Mouse (Mus musculus) layer of hippocampus, postnatal 10 days (tissue): ENCODE data around the gene Ankrd11. TPM values are rescaled to one million over a fixed set of nuclear protein-coding genes. Genes with fewer than 3 reads are reported as not detected.

Experiments used
- DNase-seq, 2 experiments: peaks; one replicate each; pipeline ENCODE4 v3.0.0; 2021; ENCODE audit warnings: low spot score in 2 of 2
- total RNA-seq, 2 experiments: library from RNA; stranded (reverse); gene quantifications; 2 replicates each; pipeline ENCODE4 v1.2.3; 2021

Gene Ankrd11
- total RNA-seq, 2 experiments from 2014 or later, result 147 to 160 TPM

DNA sequence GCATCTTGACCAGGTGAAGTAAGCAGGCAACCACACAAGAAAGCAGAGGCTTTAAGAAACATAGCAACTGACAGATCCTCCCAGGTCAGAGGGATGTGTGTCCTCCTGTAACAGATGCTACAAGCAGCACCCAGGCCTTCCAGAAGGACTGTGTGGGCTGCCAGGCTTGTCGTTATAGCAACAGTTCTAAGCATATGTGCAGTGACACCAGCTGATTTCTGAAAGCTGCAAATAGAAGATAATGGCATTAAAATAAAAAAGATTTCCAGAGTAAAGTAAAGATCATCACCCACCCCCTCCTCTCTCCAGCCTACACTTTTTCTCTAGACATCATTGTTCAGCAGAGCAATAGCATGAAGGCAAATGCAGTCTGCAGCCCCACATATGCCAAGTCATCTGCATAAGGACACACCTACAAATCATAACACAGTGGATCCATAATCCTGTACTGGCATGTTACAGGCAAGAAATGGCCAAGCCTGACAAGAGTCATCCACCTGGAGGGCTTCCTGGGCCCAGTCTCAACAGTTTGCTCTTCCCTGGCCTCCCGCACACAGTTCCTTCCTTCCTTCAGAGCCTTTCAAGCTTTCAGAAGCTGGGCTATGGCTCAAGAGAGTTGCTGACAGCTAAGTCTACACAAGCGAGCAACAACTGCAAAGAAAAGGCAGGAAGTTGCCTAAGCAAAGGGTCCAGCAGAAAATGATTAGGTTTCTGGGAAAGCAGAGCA lies 110.1 kb downstream of the Ankrd11 start:
- DNase-seq, result peak; percentile 64 to 66

DNA sequence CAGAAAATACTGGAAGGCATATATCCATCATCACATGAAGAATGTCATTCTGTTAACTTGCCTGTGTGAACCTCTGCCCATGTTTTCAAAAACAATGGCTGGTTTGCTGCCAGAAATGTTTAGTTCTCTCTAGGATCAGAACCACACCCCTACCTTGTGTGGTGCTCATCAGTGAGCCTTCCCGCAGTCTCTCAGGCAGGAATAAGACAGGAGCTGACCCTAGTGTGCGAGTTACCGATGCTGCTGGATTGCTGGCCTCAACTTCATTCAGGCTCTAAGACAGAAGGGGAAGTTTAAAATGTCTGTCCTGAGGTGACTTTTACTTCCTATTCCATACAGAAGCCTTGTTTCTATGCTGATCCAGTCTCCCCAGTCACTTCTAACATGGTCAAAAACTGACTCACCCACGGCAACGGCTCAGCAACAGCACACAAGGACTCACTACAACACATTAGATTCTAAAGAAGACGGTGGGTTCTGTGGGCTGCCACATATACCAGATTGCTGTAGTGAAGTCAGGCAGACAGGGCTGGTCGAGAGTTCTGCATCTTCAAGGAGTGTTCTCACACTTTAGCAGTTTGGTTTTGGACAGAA lies 113.3 kb downstream of the Ankrd11 start:
- DNase-seq, result no peak

GRCm38 (mm10) chr8:122927841-122928240 lies 114.2 kb downstream of the Ankrd11 start:
- no peak for DNase-seq

- no peak for DNase-seq
Observed at GRCm38 (mm10) chr8:122926782-122927181, 115.3 kb downstream of the Ankrd11 start.

GRCm38 (mm10) chr8:122925939-122926722 lies 115.9 kb downstream of the Ankrd11 start:
- DNase-seq, result no peak

- no peak for DNase-seq
Observed at GRCm38 (mm10) chr8:122924091-122924490, 118.0 kb downstream of the Ankrd11 start.

DNA sequence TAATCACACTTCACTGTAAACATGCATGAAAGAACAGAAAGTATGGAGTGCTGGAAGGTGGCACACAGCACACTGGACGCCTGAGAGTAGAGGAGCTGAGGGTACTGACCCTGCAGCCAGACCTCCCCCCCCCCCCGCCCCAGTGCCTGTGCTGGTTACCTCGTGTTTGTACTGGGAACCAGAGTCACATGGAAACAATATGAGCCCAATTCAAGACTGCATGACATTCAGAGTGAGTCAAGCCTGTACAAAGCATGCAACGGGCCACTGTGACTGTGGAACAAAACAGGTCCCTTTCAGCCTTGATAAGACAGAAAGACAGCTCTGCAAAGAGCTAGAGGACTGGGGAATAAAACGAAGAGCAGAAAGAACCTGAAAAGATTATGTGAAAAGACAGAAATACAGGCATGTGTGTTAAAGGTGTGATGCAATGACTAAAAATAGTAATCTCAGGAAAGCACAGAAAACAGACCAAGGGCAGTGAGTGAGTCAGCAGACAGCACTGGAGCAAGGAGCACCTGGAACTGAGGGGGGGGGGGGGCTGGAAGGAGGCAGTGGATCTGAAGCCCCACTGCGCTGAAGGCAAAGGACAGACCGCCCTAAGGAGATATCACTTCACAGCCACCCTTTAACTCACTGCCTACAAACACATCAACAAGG lies 118.5 kb downstream of the Ankrd11 start:
- no peak for DNase-seq

- DNase-seq, result no peak
Observed at GRCm38 (mm10) chr8:122922945-122923344, 119.1 kb downstream of the Ankrd11 start.

DNA sequence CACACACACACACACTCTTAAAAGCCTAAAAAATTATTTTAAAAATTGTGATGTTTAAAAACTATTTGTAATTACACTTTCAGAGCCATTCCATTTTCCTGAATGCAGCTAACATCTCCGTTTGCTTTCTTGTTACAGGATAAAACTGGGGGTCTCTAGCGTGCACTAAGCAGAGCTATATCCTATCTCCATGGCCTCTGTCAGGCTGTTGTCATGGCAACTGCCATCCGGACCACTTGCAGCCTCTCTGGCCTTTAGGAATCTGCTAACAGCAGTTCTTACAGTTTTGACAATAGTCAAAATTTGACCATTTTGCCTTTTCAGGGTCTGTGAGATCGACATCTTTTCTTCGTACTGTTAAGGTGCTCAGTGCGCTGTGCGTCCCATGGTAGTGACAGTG lies 121.2 kb downstream of the Ankrd11 start:
- DNase-seq, result no peak

- DNase-seq, result no peak
Observed at GRCm38 (mm10) chr8:122918438-122919107, 123.5 kb downstream of the Ankrd11 start.

DNA sequence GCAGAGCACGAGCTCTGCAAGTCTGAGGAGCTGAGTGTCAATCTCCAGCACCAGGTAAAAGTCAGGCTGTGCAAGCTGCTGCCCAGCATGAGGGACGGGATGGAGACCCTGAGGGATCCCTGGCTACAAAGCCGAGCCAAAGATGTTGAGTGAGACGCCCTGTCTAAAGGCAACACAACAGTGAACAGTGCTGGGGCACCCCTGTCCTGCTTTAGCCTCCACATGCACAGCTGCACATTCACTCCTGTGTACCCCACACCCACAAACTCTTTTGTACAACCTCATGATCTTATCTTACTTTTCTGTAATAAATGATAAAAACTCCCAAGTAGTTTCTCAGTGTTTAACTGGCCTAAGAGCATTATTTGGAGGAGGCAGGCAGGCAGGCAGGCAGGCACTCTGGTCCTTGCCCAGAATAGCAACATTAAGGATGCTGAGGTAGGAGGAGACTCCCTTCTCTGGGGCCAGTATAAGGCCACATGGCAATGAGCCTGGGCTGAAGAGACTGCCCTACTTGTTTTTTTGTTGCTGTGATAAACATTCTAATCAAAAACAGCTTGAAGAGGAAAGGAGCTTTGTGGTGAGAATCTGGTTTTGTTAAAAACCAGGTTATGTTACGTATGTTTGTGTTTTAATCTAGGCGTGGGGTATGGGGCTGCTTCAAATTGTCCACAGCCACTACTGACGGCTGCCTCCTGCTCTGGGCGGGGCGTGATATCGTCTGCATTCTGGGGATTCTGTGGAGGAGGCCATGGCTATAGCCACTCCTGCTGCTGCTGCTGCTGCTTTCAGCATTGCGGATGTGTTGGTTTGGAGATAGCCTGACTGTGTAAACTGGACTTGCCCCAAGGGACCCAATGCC lies 124.3 kb downstream of the Ankrd11 start:
- no peak for DNase-seq

DNA sequence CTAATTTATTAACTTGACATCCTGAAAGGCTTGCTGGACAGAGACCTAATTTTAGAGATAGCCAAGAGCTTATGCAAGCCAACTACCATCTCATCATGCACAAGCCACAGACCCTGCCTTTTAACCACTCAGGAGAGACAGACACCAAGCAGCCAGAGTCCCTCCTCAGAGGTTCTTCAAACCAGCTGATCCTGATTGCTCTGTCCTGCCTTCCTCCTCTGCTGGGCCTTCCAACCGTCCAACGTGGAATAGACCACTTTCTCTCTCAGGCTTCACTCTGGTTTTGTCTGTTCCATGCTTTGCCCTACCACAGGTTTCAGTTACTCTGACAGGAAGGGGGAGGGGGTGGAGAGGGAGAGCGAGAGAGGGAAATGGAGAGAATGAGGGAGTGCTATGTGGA lies 125.3 kb downstream of the Ankrd11 start:
- DNase-seq, result no peak

DNA sequence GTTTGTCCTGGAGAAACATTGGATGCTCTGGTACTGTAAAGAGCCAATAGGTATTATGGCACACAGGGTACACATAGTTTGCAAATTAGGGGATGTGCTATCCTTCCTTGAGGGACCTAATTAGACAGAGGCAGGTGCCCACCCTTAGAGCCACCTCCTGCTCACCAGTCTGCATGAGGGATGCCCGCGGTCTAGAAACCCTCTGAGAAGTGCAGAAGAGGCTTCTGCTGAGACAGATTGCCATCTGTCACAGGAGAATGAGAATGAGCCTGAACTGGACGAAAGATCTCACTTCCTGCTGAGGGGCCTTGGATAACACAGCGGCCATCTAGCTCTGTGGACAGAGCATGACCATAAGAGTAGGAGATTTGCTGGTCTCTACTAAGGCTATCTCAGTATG lies 129.2 kb downstream of the Ankrd11 start:
- DNase-seq, result no peak

GRCm38 (mm10) chr8:122912150-122912549 lies 129.9 kb downstream of the Ankrd11 start:
- DNase-seq, result no peak

GRCm38 (mm10) chr8:122906463-122907021 lies 135.5 kb downstream of the Ankrd11 start:
- DNase-seq, result peak; percentile 89 to 91

- no peak for DNase-seq
Observed at GRCm38 (mm10) chr8:122905346-122905745, 136.7 kb downstream of the Ankrd11 start.

GRCm38 (mm10) chr8:122904496-122904895 lies 137.6 kb downstream of the Ankrd11 start:
- DNase-seq, result no peak

- no peak for DNase-seq
Observed at GRCm38 (mm10) chr8:122903002-122903401, 139.1 kb downstream of the Ankrd11 start.

DNA sequence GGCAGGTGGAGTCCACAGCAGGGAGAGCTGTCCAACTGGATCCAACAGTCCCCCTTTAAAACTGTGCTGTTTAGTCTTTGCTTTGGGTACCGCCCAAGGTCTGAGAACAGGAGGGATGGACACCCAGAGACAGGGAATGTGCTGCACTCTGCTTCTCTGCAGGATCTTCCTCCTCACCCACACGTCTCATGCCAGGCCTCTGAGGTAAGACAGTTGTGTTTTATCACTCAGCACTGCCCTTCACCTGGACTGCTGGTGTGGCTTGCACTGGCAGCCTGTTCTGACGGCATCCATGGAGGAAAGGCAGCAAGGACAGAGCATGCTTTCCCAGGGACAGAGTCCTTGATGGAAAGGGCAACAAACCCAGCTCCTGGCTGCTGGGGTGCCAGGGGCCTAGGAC lies 139.5 kb downstream of the Ankrd11 start:
- no peak for DNase-seq
